Mouse (Mus musculus): Measurements from ENCODE around the gene Adcy7. TPM values are rescaled to one million over a fixed set of nuclear protein-coding genes. Genes with fewer than 3 reads are reported as not detected.

Adcy7 gene
- polyA plus RNA-seq, 1 experiment from 2014 or later: 1.1 TPM

DNA sequence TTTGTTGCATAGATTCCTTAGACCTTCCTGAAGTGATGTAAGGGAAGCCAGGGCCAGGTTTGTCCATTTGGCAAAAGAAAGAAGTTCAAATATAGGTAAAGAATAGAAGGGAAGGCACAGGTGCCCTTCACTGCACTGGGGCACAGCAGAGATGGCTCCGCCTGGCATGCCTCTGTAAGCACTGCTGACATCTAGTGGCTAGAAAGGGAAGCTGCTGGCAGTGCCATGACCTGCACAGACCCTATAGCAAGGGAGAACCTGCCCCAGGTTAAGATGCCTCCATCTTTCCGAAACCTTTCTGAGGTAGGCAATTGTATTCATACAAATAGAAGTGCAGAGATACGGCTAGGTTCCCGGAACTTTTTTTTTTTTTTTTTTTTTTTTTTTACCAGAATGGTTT is 27.9 kb upstream of the Adcy7 start:
- peaks cover 21% of the 10 kb centered on the region; the same call in 1 of the 2 replicates for H3K36me3 ChIP-seq (ENCODE audit: control insufficient read depth, insufficient read depth, low read length)
- no peaks in the 10 kb centered on the region for H3K27me3 ChIP-seq (replicated peaks; ENCODE audit: control insufficient read depth, insufficient read depth, low read length)
- no peak overlapping the region for H3K27ac ChIP-seq (ENCODE audit: low read depth, low read length)
- DNase-seq (ENCODE audit: low spot score): peak; percentile 59
- no peaks in the 10 kb centered on the region for H3K4me1 ChIP-seq (ENCODE audit: control insufficient read depth, insufficient read depth, low read length)
- ATAC-seq: peak; percentile 50; the same call in 1 of the 2 replicates
- 72% methylated on average over 4 of the region's 4 CpGs for WGBS
- H3K4me2 ChIP-seq (ENCODE audit: low read length): no peak overlapping the region
- H3K4me3 ChIP-seq (ENCODE audit: low read depth, low read length): no peak overlapping the region
- no peaks in the 10 kb centered on the region for H3K9me3 ChIP-seq (replicated peaks; ENCODE audit: control insufficient read depth, low read length)
- H3K9ac ChIP-seq (ENCODE audit: low read length): no peak overlapping the region

DNA sequence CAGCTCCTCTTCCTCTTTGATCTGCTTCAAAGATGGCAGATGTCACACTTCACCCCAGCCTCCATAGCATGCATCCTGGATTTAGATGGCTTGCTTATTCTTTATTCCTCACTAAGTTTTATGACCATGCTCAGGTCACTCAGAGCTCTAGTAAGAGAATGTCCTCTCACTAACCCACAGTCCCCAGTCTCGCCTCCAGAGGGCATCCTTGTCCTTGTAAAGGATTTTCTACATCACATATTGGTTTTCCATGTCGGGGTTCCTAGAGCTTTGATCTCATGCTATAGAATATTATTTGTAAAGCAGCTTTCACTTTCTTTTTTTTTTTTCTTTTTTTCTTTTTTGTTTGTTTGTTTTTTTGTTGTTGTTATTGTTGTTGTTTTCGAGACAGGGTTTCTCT is 19.4 kb upstream of the Adcy7 start:
- no peak for ATAC-seq

DNA sequence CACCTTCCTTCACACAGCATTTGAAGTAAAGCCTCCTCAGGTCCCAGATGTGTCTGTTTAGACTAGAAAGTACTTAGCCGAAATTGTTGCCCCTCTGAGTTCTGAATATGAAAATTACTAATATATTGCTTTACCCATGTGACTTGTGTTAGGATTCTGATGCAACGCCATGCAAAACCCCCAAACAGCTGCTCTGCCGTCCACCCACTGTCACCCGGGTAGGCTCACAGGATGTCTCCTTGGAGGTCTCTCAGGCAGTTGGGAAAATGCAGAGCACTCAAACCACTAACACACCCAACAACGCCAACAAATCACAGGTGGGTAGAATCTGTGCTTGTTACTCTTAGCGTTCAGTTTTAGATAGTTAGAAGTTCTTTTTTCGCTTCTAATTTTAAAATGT is 17.2 kb upstream of the Adcy7 start:
- WGBS: 92% methylated on average over 7 of the region's 7 CpGs
- Histone ChIP-seq H3K36me3 (ENCODE audit: control insufficient read depth, insufficient read depth, low read length) (peaks cover 47% of the 10 kb centered on the region), H3K27me3 (replicated peaks; ENCODE audit: control insufficient read depth, insufficient read depth, low read length) (no peaks in the 10 kb centered on the region)

More for the DNA sequence above, 19.4 kb upstream of the Adcy7 start:
- Histone ChIP-seq H3K27ac (ENCODE audit: low read depth, low read length) (no peak overlapping the region), H3K4me2 (ENCODE audit: low read length) (no peak overlapping the region), H3K4me3 (ENCODE audit: low read depth, low read length) (no peak overlapping the region), H3K27me3 (replicated peaks; ENCODE audit: control insufficient read depth, insufficient read depth, low read length) (no peaks in the 10 kb centered on the region), H3K9ac (ENCODE audit: low read length) (no peak overlapping the region), H3K36me3 (ENCODE audit: control insufficient read depth, insufficient read depth, low read length) (peaks cover 49% of the 10 kb centered on the region), H3K9me3 (replicated peaks; ENCODE audit: control insufficient read depth, low read length) (no peaks in the 10 kb centered on the region), H3K4me1 (ENCODE audit: control insufficient read depth, insufficient read depth, low read length) (no peaks in the 10 kb centered on the region)
- peak; percentile 41 for DNase-seq (ENCODE audit: low spot score)
- WGBS: 75% methylated on average over 3 of the region's 3 CpGs

DNA sequence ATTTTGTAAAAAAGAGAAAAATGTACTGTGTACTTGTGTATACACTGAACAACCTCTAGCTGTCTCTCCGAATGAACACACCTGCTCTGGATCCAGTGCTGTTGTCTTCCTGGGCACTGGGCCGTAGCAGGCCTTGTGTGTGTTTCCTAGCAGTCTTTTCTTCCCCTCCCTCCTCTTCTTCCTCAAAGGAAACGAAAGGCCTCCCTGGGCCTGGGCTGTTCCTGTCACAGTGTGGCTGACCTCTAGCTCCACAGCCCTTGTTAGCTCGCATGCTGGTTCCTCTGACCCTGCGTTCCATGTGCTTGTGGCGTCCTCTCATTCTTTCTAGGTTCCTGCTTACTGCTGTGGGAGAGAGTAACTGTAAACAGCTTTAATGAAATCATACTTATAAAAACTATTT is 14.2 kb upstream of the Adcy7 start:
- no peak overlapping the region for H3K9ac ChIP-seq (ENCODE audit: low read length)
- no peaks in the 10 kb centered on the region for H3K4me1 ChIP-seq (ENCODE audit: control insufficient read depth, insufficient read depth, low read length)
- H3K4me2 ChIP-seq (ENCODE audit: low read length): no peak overlapping the region
- H3K27ac ChIP-seq (ENCODE audit: low read depth, low read length): no peak overlapping the region
- H3K27me3 ChIP-seq (replicated peaks; ENCODE audit: control insufficient read depth, insufficient read depth, low read length): no peaks in the 10 kb centered on the region
- DNase-seq (ENCODE audit: low spot score) (no peak), ATAC-seq (no peak)
- 62% methylated on average over 6 of the region's 6 CpGs for WGBS
- no peaks in the 10 kb centered on the region for H3K9me3 ChIP-seq (replicated peaks; ENCODE audit: control insufficient read depth, low read length)
- peaks cover 30% of the 10 kb centered on the region for H3K36me3 ChIP-seq (ENCODE audit: control insufficient read depth, insufficient read depth, low read length)
- H3K4me3 ChIP-seq (ENCODE audit: low read depth, low read length): no peak overlapping the region

More for the DNA sequence above, 17.2 kb upstream of the Adcy7 start:
- Histone ChIP-seq H3K4me3 (ENCODE audit: low read depth, low read length) (no peak overlapping the region), H3K27ac (ENCODE audit: low read depth, low read length) (no peak overlapping the region), H3K4me1 (ENCODE audit: control insufficient read depth, insufficient read depth, low read length) (no peaks in the 10 kb centered on the region), H3K4me2 (ENCODE audit: low read length) (no peak overlapping the region), H3K9ac (ENCODE audit: low read length) (no peak overlapping the region), H3K9me3 (replicated peaks; ENCODE audit: control insufficient read depth, low read length) (no peaks in the 10 kb centered on the region)
- DNase-seq (ENCODE audit: low spot score) (no peak), ATAC-seq (no peak)

DNA sequence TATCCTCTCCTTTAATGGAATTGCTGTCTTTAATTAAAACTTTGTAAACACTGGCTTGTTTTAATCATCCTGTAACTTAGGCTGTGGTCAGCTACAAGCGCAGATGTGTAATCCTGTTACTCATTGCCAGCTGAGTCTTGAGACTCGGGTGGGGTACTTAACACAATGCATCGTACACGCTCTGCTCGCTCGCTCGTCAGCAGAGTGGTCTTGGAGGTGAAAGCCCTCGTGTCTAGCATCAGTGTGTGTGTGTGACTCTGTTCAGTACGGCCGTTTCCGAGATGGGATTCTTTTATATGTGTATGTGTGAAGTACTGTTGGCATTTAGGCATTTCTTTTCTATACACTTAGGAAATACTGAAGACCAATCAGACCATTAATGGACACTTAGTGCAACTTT is 13.7 kb upstream of the Adcy7 start:
- DNase-seq (ENCODE audit: low spot score) (no peak), ATAC-seq (no peak)
- Histone ChIP-seq H3K4me2 (ENCODE audit: low read length) (no peak overlapping the region), H3K27me3 (replicated peaks; ENCODE audit: control insufficient read depth, insufficient read depth, low read length) (no peaks in the 10 kb centered on the region), H3K9me3 (replicated peaks; ENCODE audit: control insufficient read depth, low read length) (no peaks in the 10 kb centered on the region), H3K36me3 (ENCODE audit: control insufficient read depth, insufficient read depth, low read length) (peaks cover 30% of the 10 kb centered on the region), H3K9ac (ENCODE audit: low read length) (no peak overlapping the region), H3K4me3 (ENCODE audit: low read depth, low read length) (no peak overlapping the region), H3K4me1 (ENCODE audit: control insufficient read depth, insufficient read depth, low read length) (no peaks in the 10 kb centered on the region), H3K27ac (ENCODE audit: low read depth, low read length) (no peak overlapping the region)
- WGBS: 74% methylated on average over 11 of the region's 11 CpGs

DNA sequence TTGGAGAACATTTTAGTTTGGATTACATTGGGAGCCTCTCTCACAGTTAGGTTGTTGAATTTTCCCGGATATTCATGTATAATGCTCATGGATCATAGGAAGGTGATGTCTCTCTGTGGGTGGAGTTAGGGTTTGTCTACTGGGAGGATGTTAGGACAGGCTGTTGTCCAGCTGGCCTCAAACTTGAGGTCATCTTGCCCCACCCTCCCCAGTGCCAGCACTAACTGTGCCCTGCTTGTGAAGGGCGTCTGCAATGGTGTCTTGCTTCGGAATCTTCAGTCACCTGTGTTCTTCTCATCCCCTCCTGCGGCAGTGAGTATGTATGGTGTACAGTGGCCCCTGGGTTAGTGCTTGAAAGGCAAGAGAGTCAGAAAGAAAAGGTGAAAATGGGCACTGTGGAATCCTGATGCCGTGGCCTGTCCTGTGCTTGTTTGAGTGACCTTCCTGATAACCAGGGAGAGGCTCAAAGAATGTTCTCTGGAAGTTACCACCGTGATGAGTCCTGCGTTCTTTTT is 11.7 kb upstream of the Adcy7 start:
- no peak overlapping the region for H3K4me3 ChIP-seq (ENCODE audit: low read depth, low read length)
- H3K4me1 ChIP-seq (ENCODE audit: control insufficient read depth, insufficient read depth, low read length): no peaks in the 10 kb centered on the region
- no peaks in the 10 kb centered on the region for H3K9me3 ChIP-seq (replicated peaks; ENCODE audit: control insufficient read depth, low read length)
- H3K36me3 ChIP-seq (ENCODE audit: control insufficient read depth, insufficient read depth, low read length): peaks cover 24% of the 10 kb centered on the region
- no peak overlapping the region for H3K9ac ChIP-seq (ENCODE audit: low read length)
- no peak for DNase-seq (ENCODE audit: low spot score)
- WGBS: 94% methylated on average over 7 of the region's 7 CpGs
- H3K27me3 ChIP-seq (replicated peaks; ENCODE audit: control insufficient read depth, insufficient read depth, low read length): no peaks in the 10 kb centered on the region
- H3K4me2 ChIP-seq (ENCODE audit: low read length): no peak overlapping the region
- ATAC-seq: no peak
- H3K27ac ChIP-seq (ENCODE audit: low read depth, low read length): no peak overlapping the region

DNA sequence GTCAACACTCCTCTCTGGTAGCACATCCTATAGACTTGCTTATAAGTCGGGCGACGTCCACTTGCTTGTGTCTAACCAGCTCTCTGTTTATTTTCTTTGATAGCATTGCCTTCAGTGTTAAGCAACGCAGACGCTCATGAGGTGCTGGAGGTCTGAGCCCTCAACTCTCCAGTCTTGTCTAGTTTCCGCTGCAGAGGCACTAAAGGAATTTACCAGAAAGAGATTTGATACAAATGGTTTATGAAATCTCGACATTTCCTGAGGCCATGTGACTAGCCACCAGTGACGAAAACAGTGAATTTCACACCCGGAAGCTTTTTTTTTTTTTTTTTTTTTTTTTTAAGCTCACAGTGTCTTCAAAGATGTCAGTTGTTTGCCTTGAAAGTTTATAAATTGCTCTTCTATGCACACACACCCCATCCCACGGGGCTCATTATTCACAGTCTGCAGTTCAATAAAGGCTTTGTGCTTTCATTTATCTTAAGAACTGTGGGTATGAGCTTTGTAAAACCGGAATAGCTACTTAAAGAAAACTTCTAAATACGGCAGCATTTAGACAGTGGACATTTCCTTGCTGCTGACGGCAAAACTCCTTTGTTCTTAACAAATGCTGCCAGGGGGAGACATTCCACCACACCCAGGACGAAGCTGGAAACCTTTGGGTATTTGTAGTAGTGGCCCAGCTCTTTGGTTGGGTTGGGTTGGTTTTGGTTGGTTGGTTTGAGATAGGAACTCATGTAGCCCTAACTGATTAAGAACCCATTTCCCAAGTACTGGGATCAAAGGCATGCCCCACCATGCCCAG is 9.2 kb upstream of the Adcy7 start:
- H3K4me2 ChIP-seq (ENCODE audit: low read length): no peak overlapping the region
- H3K4me1 ChIP-seq (ENCODE audit: control insufficient read depth, insufficient read depth, low read length): no peaks in the 10 kb centered on the region
- H3K9me3 ChIP-seq (replicated peaks; ENCODE audit: control insufficient read depth, low read length): no peaks in the 10 kb centered on the region
- no peak overlapping the region for H3K4me3 ChIP-seq (ENCODE audit: low read depth, low read length)
- WGBS: 46% methylated on average over 14 of the region's 14 CpGs
- DNase-seq (ENCODE audit: low spot score) (no peak), ATAC-seq (no peak)
- H3K36me3 ChIP-seq (ENCODE audit: control insufficient read depth, insufficient read depth, low read length): peaks cover 9% of the 10 kb centered on the region
- no peaks in the 10 kb centered on the region for H3K27me3 ChIP-seq (replicated peaks; ENCODE audit: control insufficient read depth, insufficient read depth, low read length)
- H3K9ac ChIP-seq (ENCODE audit: low read length): no peak overlapping the region
- H3K27ac ChIP-seq (ENCODE audit: low read depth, low read length): no peak overlapping the region

DNA sequence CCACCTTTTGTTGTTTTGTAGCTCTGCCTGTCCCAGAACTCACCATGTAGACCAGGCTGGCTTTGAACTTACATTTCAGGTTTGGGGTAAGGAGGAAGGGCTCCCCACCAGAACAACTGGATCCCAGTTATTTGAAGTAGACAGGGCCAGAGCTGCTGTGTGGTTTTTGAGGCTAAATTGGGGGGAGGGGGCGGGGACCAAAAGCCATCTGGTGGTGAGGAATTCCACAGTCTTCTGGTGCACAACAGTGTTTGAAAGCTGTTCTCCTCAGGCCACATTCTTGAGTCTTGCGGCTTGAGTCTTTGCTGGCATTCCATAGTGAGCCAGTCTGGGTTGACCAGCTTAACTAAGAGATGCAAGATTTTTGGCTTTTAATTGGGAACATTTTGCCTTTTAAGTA is 6.7 kb upstream of the Adcy7 start:
- Histone ChIP-seq H3K9ac (ENCODE audit: low read length) (no peak overlapping the region), H3K36me3 (ENCODE audit: control insufficient read depth, insufficient read depth, low read length) (peaks cover 2% of the 10 kb centered on the region), H3K4me3 (ENCODE audit: low read depth, low read length) (no peak overlapping the region), H3K27me3 (replicated peaks; ENCODE audit: control insufficient read depth, insufficient read depth, low read length) (no peaks in the 10 kb centered on the region), H3K4me1 (ENCODE audit: control insufficient read depth, insufficient read depth, low read length) (no peaks in the 10 kb centered on the region), H3K27ac (ENCODE audit: low read depth, low read length) (no peak overlapping the region), H3K9me3 (replicated peaks; ENCODE audit: control insufficient read depth, low read length) (no peaks in the 10 kb centered on the region), H3K4me2 (ENCODE audit: low read length) (no peak overlapping the region)
- WGBS: 8% methylated on average over 2 of the region's 2 CpGs
- ATAC-seq (no peak), DNase-seq (ENCODE audit: low spot score) (peak; percentile 23)

DNA sequence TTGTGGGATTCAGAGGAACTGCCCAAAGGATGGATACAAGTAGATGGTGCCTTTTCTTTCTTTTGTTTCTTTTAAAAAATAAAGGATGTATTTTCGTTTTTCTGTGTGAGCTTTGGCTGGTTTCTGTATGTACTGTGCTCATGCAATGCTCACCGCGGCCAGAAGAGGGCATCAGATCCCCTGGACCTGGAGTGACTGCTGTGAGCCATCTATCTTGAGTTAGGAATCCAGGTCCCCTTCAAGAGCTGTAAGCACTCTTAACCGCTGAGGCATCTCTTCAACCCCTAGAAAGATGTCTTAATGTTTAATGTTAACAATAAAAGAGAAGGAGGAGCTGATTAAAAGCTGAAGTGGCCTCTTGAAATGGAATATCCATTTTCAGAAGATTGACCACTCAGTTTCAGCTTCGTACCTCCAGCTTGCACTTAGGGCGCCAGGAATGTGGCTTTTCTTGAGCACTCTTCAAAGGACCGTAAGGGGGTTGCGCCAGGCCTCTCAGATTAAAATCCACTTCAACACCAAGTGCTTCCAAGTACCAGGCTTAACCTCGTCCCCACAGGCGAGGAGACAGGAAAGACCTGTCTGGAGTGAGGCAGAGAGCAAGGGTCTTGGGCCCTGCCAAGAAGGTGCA is 5.9 kb upstream of the Adcy7 start:
- Histone ChIP-seq H3K9ac (ENCODE audit: low read length) (no peak overlapping the region), H3K27ac (ENCODE audit: low read depth, low read length) (no peak overlapping the region), H3K9me3 (replicated peaks; ENCODE audit: control insufficient read depth, low read length) (no peaks in the 10 kb centered on the region), H3K36me3 (ENCODE audit: control insufficient read depth, insufficient read depth, low read length) (no peaks in the 10 kb centered on the region), H3K27me3 (replicated peaks; ENCODE audit: control insufficient read depth, insufficient read depth, low read length) (no peaks in the 10 kb centered on the region), H3K4me3 (ENCODE audit: low read depth, low read length) (no peak overlapping the region), H3K4me2 (ENCODE audit: low read length) (no peak overlapping the region), H3K4me1 (ENCODE audit: control insufficient read depth, insufficient read depth, low read length) (no peaks in the 10 kb centered on the region)
- ATAC-seq (0 out of 2 replicates have a peak, but pooled peaks have one; percentile 50), DNase-seq (ENCODE audit: low spot score) (peak; percentile 75)
- WGBS: 48% methylated on average over 10 of the region's 10 CpGs
